Mouse (Mus musculus): ENCODE data around the gene Fam131c. TPM values are rescaled to one million over a fixed set of nuclear protein-coding genes. Genes with fewer than 3 reads are reported as not detected.

Fam131c gene
- polyA plus RNA-seq, 1 experiment from 2014 or later, result 3.9 TPM

DNA sequence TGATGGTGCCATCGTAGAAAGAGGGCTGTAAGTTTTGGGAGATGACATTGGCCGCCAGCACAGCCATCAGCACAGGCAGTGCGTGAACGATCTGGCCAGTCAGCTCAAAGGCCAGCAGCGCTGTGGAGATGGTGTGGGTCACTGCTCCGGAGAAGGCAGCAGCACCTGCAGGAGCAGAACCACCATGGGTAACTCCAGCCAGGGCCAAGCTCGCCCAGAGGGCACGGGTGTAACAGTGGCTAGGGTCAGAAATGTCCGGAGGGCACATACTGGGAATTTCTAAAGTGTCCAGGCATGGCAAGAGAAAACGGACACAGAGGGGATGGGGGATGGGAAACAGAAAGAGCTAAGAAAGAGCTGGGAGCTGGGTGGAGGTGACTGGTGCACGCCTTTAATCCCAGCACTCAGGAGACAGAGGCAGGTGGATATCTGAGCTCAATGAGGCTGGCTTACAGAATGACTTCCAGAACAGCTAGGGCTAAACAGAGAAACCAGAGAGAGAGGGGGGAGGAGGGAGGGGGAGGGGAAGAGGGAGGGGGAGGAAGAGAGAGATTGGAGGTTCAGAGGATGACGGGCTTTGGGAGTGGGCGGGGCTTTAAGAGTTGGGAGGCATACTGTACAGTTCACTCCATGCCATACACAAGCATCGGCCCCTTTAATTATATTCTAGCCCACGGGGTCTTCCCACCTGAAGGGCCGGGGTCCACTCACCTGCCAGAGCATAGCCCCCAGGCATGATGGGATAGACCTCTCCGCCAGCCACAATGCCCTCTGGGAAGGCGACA is 21.5 kb downstream of the Fam131c start:
- H3K9ac ChIP-seq, result no peak overlapping the region

DNA sequence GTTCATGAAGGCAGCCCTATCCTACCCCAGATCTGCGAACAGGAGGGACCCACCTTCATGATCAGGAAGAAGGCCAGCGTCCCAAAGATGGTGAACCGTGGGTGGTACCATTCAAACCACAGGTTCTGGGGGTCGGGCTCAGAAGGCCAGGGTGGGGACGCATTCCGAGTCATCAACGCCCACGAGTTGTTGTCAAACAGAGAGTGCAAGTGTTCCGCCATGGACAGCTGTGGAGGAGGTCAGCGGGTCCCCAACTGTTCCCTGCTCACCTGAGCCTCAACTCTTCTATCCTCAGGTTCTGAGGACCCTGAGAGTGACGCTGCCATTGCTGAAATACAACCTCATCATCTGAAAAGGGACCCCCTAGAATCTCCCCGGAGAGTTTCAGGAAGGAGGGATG is 23.3 kb downstream of the Fam131c start:
- Histone ChIP-seq H3K9me3 (no peaks in the 10 kb centered on the region), H3K4me1 (peaks cover 6% of the 10 kb centered on the region; the same call in 1 of the 2 replicates), H3K9ac (no peak overlapping the region), H3K27ac (no peak overlapping the region), H3K4me2 (no peak overlapping the region), H3K4me3 (replicated peaks) (no peak overlapping the region), H3K27me3 (replicated peaks) (no peaks in the 10 kb centered on the region), H3K36me3 (no peaks in the 10 kb centered on the region)
- no peak for ATAC-seq (ENCODE audit: insufficient read depth, low FRiP score, low read depth)
- 77% methylated on average over 12 of the region's 12 CpGs for WGBS

More for the DNA sequence above, 21.5 kb downstream of the Fam131c start:
- Histone ChIP-seq H3K27ac (no peak overlapping the region), H3K36me3 (no peaks in the 10 kb centered on the region), H3K4me2 (no peak overlapping the region), H3K27me3 (replicated peaks) (no peaks in the 10 kb centered on the region), H3K4me3 (replicated peaks) (no peak overlapping the region), H3K9me3 (no peaks in the 10 kb centered on the region), H3K4me1 (peaks cover 1% of the 10 kb centered on the region; the same call in 1 of the 2 replicates)
- WGBS, result 68% methylated on average over 18 of the region's 18 CpGs
- ATAC-seq (ENCODE audit: insufficient read depth, low FRiP score, low read depth), result no peak

- no peaks in the 10 kb centered on the region for H3K9me3 ChIP-seq
- H3K27me3 ChIP-seq (replicated peaks), result no peaks in the 10 kb centered on the region
- H3K27ac ChIP-seq, result no peak overlapping the region
- no peak overlapping the region for H3K9ac ChIP-seq
- peak overlapping the region; percentile 43 for H3K4me2 ChIP-seq
- H3K36me3 ChIP-seq, result no peaks in the 10 kb centered on the region
- H3K4me3 ChIP-seq (replicated peaks), result 0 out of 2 replicates have a peak overlapping the region, but pooled peaks have one; percentile 4
- 15% methylated on average over 16 of the region's 16 CpGs for WGBS
- peaks cover 6% of the 10 kb centered on the region; the same call in 1 of the 2 replicates for H3K4me1 ChIP-seq
- ATAC-seq (ENCODE audit: insufficient read depth, low FRiP score, low read depth), result no peak
Observed at GRCm38 (mm10) chr4:141394751-141395150, 26.7 kb downstream of the Fam131c start.

GRCm38 (mm10) chr4:141397861-141398260 is 29.8 kb downstream of the Fam131c start:
- Histone ChIP-seq H3K4me1 (peaks cover 6% of the 10 kb centered on the region; the same call in 1 of the 2 replicates), H3K36me3 (no peaks in the 10 kb centered on the region), H3K27me3 (replicated peaks) (no peaks in the 10 kb centered on the region), H3K4me3 (replicated peaks) (no peak overlapping the region), H3K4me2 (no peak overlapping the region), H3K9ac (no peak overlapping the region), H3K27ac (no peak overlapping the region), H3K9me3 (no peaks in the 10 kb centered on the region)
- 76% methylated on average over 12 of the region's 12 CpGs for WGBS
- no peak for ATAC-seq (ENCODE audit: insufficient read depth, low FRiP score, low read depth)

DNA sequence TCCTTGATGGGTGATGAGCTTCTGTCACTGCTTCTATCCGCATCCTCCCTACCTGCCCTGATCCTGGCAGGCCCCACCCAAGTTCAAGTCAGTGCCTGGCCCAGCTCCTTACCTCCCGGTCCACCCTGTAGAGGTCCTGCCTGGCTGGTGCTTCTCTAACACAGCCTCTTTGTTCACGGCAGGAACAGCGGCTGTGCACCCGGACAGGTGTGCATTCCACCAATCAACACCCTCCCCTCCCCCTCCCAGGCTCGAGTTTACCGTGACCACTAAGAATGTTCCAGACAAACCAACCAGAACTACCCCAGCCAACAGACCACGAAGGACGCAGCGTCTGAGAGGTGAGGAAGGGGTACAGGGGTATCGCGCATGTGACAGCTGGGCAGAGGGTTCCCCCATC is 30.5 kb downstream of the Fam131c start, which contains the start of gene Clcnka:
Gene Clcnka, minus strand, starts transcription at position 180 of the 400 bp plus-strand sequence.
- Histone ChIP-seq H3K4me1 (peaks cover 6% of the 10 kb centered on the region; the same call in 1 of the 2 replicates), H3K4me3 (replicated peaks) (no peak within 1 kb of the TSS), H3K36me3 (no peaks in the 10 kb centered on the region), H3K4me2 (no peak within 1 kb of the TSS), H3K9me3 (no peaks in the 10 kb centered on the region), H3K27ac (no peak within 1 kb of the TSS), H3K27me3 (replicated peaks) (no peaks in the 10 kb centered on the region), H3K9ac (no peak within 1 kb of the TSS)
- no peak for ATAC-seq (ENCODE audit: insufficient read depth, low FRiP score, low read depth)
- WGBS, result 49% methylated on average over 12 of the region's 12 CpGs

DNA sequence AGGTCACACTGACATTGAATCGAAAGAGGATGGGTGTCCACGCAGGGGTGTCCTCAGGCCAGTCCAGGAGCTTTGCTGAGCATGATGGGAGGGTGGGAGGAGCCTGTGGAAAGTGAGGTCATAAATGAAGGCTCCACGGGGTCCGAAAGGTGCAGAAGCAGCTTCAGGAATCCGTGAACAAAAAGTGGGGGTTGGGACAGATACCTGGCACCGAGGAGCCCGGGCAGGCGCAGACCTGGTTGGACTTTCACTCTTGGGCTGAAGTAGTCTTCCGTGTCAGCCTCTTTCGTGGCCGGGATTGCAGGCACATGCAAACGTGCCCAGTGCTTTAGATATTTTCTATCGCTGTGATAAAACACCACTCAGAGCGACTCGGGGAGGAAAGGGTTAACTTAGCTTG is 32.2 kb downstream of the Fam131c start:
- Histone ChIP-seq H3K4me3 (replicated peaks) (no peak overlapping the region), H3K9ac (no peak overlapping the region), H3K36me3 (no peaks in the 10 kb centered on the region), H3K4me1 (no peaks in the 10 kb centered on the region), H3K4me2 (no peak overlapping the region), H3K27me3 (replicated peaks) (no peaks in the 10 kb centered on the region), H3K27ac (no peak overlapping the region), H3K9me3 (no peaks in the 10 kb centered on the region)
- WGBS, result 85% methylated on average over 15 of the region's 15 CpGs
- no peak for ATAC-seq (ENCODE audit: insufficient read depth, low FRiP score, low read depth)

DNA sequence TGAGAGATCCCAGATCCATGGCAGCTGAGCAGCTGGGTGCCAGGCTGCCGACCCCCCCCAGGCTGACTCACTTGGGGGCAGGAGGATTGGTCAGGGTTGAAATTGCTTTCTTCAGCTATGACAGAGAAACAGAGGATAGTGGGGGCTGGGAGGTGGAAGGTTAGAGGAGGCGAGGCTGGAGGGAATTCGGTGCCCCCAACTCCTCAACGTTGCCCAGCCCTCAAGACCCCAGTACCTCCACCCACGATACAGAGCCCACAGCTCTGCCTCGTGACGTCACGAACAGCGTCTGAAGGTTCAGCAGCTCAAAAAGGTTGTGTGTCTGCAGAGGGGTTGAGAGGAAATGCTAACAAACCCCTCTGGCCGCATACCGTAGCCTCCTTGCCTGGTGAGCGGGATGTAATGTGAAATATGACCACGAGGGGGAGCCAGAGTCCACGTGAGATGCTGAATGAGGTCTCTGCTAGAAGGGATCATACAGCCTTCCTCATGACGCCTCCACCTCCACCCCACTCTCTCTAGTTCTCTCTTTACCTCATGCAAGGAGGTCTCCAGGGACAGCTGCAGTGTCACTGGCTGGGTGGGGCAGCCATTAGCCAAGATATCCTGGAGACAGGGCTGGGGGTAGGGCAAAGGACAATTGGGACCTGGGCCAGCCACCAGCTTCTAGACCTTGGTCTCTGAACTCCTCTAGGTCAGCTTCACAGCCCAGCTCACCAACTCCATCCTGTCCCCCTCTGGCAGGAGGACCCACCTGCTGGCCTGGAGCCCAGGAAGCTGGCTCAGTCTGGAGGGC is 36.7 kb downstream of the Fam131c start:
- Histone ChIP-seq H3K4me2 (peak overlapping the region; percentile 40), H3K9ac (no peak overlapping the region), H3K4me3 (replicated peaks) (no peak overlapping the region), H3K27ac (no peak overlapping the region), H3K36me3 (no peaks in the 10 kb centered on the region), H3K27me3 (replicated peaks) (no peaks in the 10 kb centered on the region), H3K9me3 (no peaks in the 10 kb centered on the region), H3K4me1 (no peaks in the 10 kb centered on the region)
- 10% methylated on average over 15 of the region's 15 CpGs for WGBS
- ATAC-seq (ENCODE audit: insufficient read depth, low FRiP score, low read depth), result peak; percentile 48

DNA sequence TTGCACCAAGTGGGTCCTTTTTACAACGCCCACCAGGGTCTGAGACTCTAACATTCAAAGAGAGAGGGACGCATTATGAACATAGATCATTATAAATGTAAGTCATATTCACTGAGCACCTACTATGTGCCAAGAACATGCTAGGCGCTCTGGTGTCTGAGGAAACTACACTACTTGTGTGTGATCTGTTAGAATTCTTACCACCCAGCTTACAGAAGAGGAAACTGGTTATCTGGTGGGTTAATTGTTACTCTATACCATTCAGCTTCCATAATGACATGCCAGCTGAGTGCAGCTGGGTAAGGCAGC is 37.2 kb downstream of the Fam131c start:
- Histone ChIP-seq H3K27me3 (replicated peaks) (no peaks in the 10 kb centered on the region), H3K4me2 (no peak overlapping the region), H3K9ac (no peak overlapping the region), H3K4me1 (no peaks in the 10 kb centered on the region), H3K36me3 (no peaks in the 10 kb centered on the region), H3K9me3 (no peaks in the 10 kb centered on the region), H3K27ac (no peak overlapping the region), H3K4me3 (replicated peaks) (no peak overlapping the region)
- WGBS, result 86% methylated on average over 3 of the region's 3 CpGs
- no peak for ATAC-seq (ENCODE audit: insufficient read depth, low FRiP score, low read depth)

GRCm38 (mm10) chr4:141406516-141407299 is 38.7 kb downstream of the Fam131c start:
- no peak overlapping the region for H3K9ac ChIP-seq
- WGBS, result 41% methylated on average over 14 of the region's 14 CpGs
- no peaks in the 10 kb centered on the region for H3K27me3 ChIP-seq (replicated peaks)
- no peaks in the 10 kb centered on the region for H3K9me3 ChIP-seq
- H3K36me3 ChIP-seq, result no peaks in the 10 kb centered on the region
- no peaks in the 10 kb centered on the region for H3K4me1 ChIP-seq
- ATAC-seq (ENCODE audit: insufficient read depth, low FRiP score, low read depth), result no peak
- no peak overlapping the region for H3K4me3 ChIP-seq (replicated peaks)
- H3K4me2 ChIP-seq, result no peak overlapping the region
- no peak overlapping the region; the same call in 1 of the 2 replicates for H3K27ac ChIP-seq

- Histone ChIP-seq H3K4me3 (replicated peaks) (no peak overlapping the region), H3K27ac (no peak overlapping the region), H3K9me3 (no peaks in the 10 kb centered on the region), H3K36me3 (no peaks in the 10 kb centered on the region), H3K9ac (no peak overlapping the region), H3K27me3 (replicated peaks) (no peaks in the 10 kb centered on the region), H3K4me2 (no peak overlapping the region), H3K4me1 (no peaks in the 10 kb centered on the region)
- 88% methylated on average over 3 of the region's 3 CpGs for WGBS
- no peak for ATAC-seq (ENCODE audit: insufficient read depth, low FRiP score, low read depth)
Observed at GRCm38 (mm10) chr4:141408577-141408976, 40.6 kb downstream of the Fam131c start.

DNA sequence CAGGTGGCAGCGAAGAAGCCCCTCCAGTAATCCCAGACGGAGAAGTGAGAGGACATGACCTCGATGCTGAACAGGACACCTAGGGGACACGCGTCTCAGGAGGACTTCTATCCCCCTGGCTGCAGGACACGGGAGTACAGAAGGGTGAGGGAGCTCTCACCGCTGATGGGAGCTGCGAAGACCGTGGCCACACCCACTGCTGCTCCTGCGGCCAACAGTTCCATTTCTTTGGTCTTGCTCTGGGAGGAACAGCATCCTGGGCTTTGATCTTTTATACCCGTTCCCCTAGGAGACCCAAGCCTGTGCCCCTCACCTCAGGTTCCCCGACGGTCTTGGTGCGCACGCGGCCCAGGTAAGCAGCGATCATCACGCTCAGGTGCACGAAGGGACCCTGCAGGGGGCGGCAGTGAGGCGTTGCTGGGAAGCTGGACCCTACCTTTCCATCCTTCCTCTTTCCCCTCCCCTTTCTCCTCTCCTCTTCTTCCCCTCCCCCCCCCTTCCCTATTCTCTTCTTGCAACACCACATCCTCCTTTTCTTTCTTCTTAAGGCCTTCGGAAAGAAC is 43.5 kb downstream of the Fam131c start:
- no peaks in the 10 kb centered on the region for H3K36me3 ChIP-seq
- H3K9me3 ChIP-seq, result no peaks in the 10 kb centered on the region
- no peak overlapping the region for H3K4me2 ChIP-seq
- no peak overlapping the region for H3K27ac ChIP-seq
- no peak overlapping the region for H3K9ac ChIP-seq
- 21% methylated on average over 22 of the region's 22 CpGs for WGBS
- H3K4me1 ChIP-seq, result no peaks in the 10 kb centered on the region
- no peak overlapping the region for H3K4me3 ChIP-seq (replicated peaks)
- ATAC-seq (ENCODE audit: insufficient read depth, low FRiP score, low read depth), result no peak
- no peaks in the 10 kb centered on the region for H3K27me3 ChIP-seq (replicated peaks)

Measured in stomach, embryonic 15.5 days (tissue).